Mouse (Mus musculus): ENCODE data around the gene Sh3kbp1. TPM values are rescaled to one million over a fixed set of nuclear protein-coding genes. Genes with fewer than 3 reads are reported as not detected.

Gene Sh3kbp1
- polyA plus RNA-seq, 1 experiment from 2014 or later = 45.7 TPM

DNA sequence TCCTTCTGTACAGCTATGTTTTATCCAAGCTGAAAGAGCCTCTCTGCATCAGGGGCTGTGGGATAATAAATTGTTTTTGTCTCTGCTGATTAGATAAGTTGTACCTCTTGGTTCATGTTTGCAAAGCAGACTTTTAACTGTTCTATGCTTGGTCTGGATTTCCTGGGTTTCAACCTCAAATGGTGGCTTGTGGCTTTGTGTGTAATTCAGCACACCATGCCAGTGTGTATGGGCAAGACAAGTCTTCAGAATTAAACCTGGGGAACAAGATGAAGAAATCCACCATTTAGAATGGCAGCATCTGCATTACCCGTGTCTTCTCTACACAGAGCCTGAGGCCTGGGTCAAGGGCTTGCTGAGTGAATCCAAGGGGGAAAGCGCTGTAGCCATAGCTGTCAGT lies 86.1 kb downstream of the Sh3kbp1 start:
- Histone ChIP-seq H3K36me3 (no peaks in the 10 kb centered on the region), H3K27me3 (peaks cover 24% of the 10 kb centered on the region), H3K9ac (no peak overlapping the region), H3K27ac (no peak overlapping the region), H3K4me1 (0 out of 2 replicates have a peak, but pooled peaks cover 8% of the 10 kb centered on the region), H3K4me3 (no peak overlapping the region), H3K4me2 (replicated peaks) (no peak overlapping the region), H3K9me3 (replicated peaks) (no peaks in the 10 kb centered on the region)
- no peak for ATAC-seq (ENCODE audit: low FRiP score)
- 79% methylated on average over 2 of the region's 2 CpGs for WGBS

DNA sequence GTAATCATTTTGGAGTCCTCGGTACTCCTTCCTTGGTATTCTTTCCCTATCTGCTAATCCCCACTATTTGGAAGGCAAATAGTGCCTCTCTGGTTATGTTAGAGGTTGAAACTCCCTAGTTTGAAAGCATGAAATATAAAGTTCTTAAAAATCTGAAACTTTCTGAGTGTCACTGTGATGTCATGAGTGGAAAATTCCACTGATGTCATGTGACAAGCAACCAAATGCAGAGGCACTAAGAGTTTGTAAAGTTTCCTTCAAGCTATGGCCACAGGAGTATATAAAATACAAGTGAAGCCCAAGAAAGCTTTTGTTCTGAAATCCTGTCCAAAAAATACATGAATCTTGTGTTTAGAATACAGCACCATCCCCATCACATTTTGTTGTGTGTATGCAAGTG lies 94.3 kb downstream of the Sh3kbp1 start:
- ATAC-seq (ENCODE audit: low FRiP score) = no peak
- Histone ChIP-seq H3K27ac (no peak overlapping the region), H3K27me3 (peaks cover 12% of the 10 kb centered on the region), H3K9ac (no peak overlapping the region), H3K4me1 (no peaks in the 10 kb centered on the region), H3K36me3 (no peaks in the 10 kb centered on the region), H3K9me3 (replicated peaks) (no peaks in the 10 kb centered on the region), H3K4me2 (replicated peaks) (no peak overlapping the region), H3K4me3 (no peak overlapping the region)
- 96% methylated on average over 1 of the region's 1 CpGs for WGBS

DNA sequence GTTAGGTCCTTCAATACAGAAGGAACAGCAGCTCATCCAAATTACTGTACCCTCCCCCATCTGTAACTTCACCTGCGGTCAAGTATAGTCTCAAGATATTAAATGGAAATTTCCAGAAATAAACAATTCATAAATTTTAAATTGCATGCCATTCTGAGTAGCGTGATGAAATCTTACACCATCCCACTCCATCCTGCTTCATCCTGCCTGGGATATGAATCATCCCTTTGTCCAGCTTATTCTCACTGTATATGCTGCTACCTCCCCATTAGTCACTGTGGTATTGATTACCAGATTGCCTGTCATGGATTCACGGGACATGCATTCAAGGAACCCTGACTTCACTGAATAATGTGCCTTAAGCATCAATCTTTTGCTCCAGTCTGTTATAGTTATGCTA lies 104.3 kb downstream of the Sh3kbp1 start:
- Histone ChIP-seq H3K4me2 (replicated peaks) (no peak overlapping the region), H3K4me1 (no peaks in the 10 kb centered on the region), H3K27me3 (peaks cover 11% of the 10 kb centered on the region; the same call in 1 of the 2 replicates), H3K27ac (no peak overlapping the region), H3K9ac (no peak overlapping the region), H3K9me3 (replicated peaks) (no peaks in the 10 kb centered on the region), H3K36me3 (no peaks in the 10 kb centered on the region), H3K4me3 (no peak overlapping the region)
- ATAC-seq (ENCODE audit: low FRiP score) = no peak
- WGBS = 86% methylated on average over 3 of the region's 3 CpGs

DNA sequence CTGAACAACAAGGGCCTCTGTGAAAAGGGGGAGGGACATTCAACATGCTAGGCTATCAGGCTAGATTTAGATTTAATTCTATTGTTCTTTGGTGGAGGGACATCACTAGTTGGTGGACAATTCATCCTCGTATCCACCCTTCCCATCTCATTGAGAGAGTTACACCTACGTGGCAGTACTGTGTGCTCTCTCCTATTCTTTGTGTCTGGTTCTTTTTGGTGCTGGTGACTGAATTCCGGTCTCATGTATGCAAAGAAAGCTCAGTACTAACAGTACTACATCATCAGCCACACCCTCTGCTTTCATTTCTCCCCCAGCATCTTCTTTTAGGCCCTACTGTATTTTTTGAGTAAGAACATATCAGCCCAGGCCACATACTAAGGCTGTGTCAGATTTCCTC lies 105.8 kb downstream of the Sh3kbp1 start:
- Histone ChIP-seq H3K36me3 (no peaks in the 10 kb centered on the region), H3K4me3 (no peak overlapping the region), H3K27ac (no peak overlapping the region), H3K4me1 (no peaks in the 10 kb centered on the region), H3K4me2 (replicated peaks) (no peak overlapping the region), H3K27me3 (peaks cover 11% of the 10 kb centered on the region; the same call in 1 of the 2 replicates), H3K9me3 (replicated peaks) (no peaks in the 10 kb centered on the region), H3K9ac (no peak overlapping the region)
- 76% methylated on average over 3 of the region's 3 CpGs for WGBS
- no peak for ATAC-seq (ENCODE audit: low FRiP score)

DNA sequence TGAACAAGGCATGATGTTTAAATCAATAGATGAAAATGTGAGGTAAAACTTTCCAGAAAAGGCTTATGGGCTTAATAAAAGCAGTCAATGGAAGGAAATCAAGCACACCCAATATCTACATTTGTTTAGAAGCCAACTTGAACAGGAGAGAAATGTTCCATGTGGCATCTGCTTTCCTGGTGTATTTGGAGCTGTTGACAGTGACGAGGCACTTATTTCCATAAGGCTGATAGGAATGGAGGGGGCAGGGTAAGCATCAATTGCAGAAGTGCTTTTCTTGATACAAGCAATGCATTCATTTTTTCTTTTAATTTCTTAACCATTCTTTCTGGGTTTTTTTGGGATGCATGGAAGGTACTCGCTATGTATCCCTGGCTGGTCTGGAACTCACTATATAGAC lies 106.9 kb downstream of the Sh3kbp1 start:
- H3K4me1 ChIP-seq = no peaks in the 10 kb centered on the region
- H3K36me3 ChIP-seq = no peaks in the 10 kb centered on the region
- no peak overlapping the region for H3K4me3 ChIP-seq
- H3K27me3 ChIP-seq = peaks cover 11% of the 10 kb centered on the region; the same call in 1 of the 2 replicates
- H3K9ac ChIP-seq = no peak overlapping the region
- no peak overlapping the region for H3K4me2 ChIP-seq (replicated peaks)
- H3K27ac ChIP-seq = no peak overlapping the region
- 65% methylated on average over 2 of the region's 2 CpGs for WGBS
- no peaks in the 10 kb centered on the region for H3K9me3 ChIP-seq (replicated peaks)
- no peak for ATAC-seq (ENCODE audit: low FRiP score)

DNA sequence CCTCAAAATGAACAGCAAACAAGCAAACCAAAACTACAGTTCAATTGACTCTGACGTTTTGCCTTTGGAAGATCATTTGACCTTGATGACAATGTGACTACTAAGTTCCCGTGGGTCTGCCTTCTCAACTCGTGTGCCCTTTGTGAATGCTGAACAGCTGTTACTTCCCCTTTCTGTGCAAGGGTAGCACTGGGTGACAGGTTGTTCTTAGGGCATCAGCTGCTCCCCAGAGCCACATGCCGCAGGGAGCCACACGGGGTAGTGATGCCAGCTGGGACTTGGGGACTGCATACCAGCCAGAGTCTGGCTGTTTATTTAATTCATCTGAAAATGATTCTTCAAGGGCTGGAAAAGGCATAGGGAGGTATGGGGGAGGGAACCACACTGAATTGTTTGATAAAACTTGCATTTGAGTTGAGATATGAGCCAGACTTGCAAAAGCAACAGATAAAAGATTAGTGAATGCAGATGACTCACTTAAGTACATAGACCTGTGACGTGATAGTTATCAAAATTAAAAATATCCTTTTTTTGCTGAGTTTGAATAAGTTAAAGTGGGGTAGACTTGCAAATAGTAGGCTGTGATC lies 108.5 kb downstream of the Sh3kbp1 start:
- H3K4me3 ChIP-seq = no peak overlapping the region
- no peak overlapping the region for H3K27ac ChIP-seq
- peaks cover 16% of the 10 kb centered on the region for H3K27me3 ChIP-seq
- no peaks in the 10 kb centered on the region for H3K36me3 ChIP-seq
- 47% methylated on average over 6 of the region's 6 CpGs for WGBS
- no peaks in the 10 kb centered on the region for H3K4me1 ChIP-seq
- H3K4me2 ChIP-seq (replicated peaks) = no peak overlapping the region
- H3K9ac ChIP-seq = no peak overlapping the region
- ATAC-seq (ENCODE audit: low FRiP score) = no peak
- H3K9me3 ChIP-seq (replicated peaks) = no peaks in the 10 kb centered on the region

DNA sequence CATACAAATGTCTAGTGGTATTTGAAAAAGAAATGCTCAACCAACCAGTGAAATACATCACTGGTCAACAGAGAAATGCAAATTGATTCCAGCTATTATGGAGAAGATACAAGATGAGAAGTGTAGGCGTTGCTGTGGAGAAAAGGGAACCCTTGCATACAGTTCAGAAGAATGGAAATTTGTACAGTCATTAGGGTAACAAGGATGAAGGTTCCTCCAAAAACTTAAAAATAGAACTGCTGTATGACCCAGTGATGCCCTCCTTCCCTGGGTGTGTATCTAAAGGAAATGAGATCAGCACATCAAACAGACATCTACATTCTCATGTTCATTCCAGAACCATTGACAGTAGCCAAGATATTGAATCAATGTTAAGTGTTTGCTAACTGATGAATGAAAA lies 110.3 kb downstream of the Sh3kbp1 start:
- WGBS = 90% methylated on average over 1 of the region's 1 CpGs
- Histone ChIP-seq H3K9me3 (replicated peaks) (no peaks in the 10 kb centered on the region), H3K4me2 (replicated peaks) (no peak overlapping the region), H3K27ac (no peak overlapping the region), H3K9ac (no peak overlapping the region), H3K4me3 (no peak overlapping the region), H3K36me3 (no peaks in the 10 kb centered on the region), H3K4me1 (no peaks in the 10 kb centered on the region), H3K27me3 (peaks cover 14% of the 10 kb centered on the region)
- ATAC-seq (ENCODE audit: low FRiP score) = no peak

DNA sequence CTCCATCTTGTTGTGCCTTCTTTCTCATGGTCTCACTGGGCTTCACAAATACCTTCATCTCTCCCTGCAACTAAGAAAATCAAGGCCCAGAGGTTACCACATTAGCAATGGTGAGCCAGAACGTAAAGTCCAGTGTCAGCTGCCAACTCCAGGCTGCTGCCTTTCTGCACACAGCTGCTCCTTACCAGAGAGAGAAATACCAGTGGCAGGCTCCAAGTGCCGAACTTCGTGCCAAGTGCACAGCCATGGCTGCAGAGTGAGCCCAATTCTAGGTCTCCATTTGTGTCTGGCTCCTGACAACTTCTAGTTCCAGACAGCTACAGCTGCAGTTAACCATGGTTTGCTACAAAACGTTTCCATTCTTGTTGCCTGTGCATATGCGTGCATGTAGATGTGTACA lies 117.0 kb downstream of the Sh3kbp1 start:
- Histone ChIP-seq H3K36me3 (no peaks in the 10 kb centered on the region), H3K4me1 (no peaks in the 10 kb centered on the region), H3K4me3 (no peak overlapping the region), H3K27me3 (peaks cover 14% of the 10 kb centered on the region), H3K27ac (no peak overlapping the region), H3K9ac (no peak overlapping the region), H3K9me3 (replicated peaks) (no peaks in the 10 kb centered on the region), H3K4me2 (replicated peaks) (no peak overlapping the region)
- 63% methylated on average over 5 of the region's 5 CpGs for WGBS
- ATAC-seq (ENCODE audit: low FRiP score) = no peak

DNA sequence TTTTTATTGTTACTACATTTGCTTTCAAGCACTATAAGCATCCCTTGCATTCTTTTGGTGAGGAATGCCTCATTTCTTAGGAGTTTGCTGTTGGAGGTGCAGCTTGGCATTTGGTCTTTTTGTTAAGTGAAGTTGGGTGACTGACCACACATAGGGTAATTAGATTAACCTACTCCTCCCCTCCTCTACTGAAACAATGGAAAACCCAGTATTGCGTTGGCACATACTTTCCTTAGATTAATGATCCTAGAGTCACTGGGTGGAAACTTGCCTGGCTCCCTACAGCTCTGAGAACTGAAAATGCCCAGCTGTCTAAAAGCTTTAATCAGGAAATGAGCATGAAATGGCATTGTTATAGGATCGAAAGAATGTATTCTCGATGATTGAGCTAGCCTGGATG lies 117.5 kb downstream of the Sh3kbp1 start:
- H3K9ac ChIP-seq = no peak overlapping the region
- H3K9me3 ChIP-seq (replicated peaks) = no peaks in the 10 kb centered on the region
- no peak overlapping the region for H3K27ac ChIP-seq
- no peaks in the 10 kb centered on the region for H3K36me3 ChIP-seq
- H3K4me1 ChIP-seq = no peaks in the 10 kb centered on the region
- no peak overlapping the region for H3K4me3 ChIP-seq
- 36% methylated on average over 3 of the region's 3 CpGs for WGBS
- peak; percentile 43; the same call in 1 of the 2 replicates for ATAC-seq (ENCODE audit: low FRiP score)
- H3K27me3 ChIP-seq = peaks cover 14% of the 10 kb centered on the region
- H3K4me2 ChIP-seq (replicated peaks) = no peak overlapping the region

DNA sequence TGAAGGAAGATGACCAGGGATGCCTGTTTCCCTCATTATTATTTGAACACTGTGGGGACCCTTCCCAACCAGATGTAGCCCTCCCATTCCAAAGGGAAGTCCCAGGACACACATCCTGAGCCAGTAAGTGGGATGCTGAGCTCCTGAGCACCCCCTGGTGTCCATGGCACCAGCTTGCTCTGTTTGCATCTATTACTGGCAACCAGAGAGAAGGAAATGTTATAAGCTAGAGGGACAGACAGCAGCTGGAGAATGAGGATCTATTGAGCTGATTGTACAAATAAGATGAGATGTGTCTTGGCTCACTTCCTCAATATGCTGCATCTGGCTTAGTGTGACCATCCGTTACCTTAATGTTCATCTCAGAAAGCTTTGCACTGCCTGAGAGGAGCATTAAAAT lies 124.8 kb downstream of the Sh3kbp1 start:
- Histone ChIP-seq H3K4me2 (replicated peaks) (no peak overlapping the region), H3K9me3 (replicated peaks) (no peaks in the 10 kb centered on the region), H3K9ac (no peak overlapping the region), H3K4me3 (no peak overlapping the region), H3K27me3 (no peaks in the 10 kb centered on the region), H3K36me3 (no peaks in the 10 kb centered on the region), H3K4me1 (no peaks in the 10 kb centered on the region), H3K27ac (no peak overlapping the region)
- 84% methylated on average over 1 of the region's 1 CpGs for WGBS
- no peak for ATAC-seq (ENCODE audit: low FRiP score)

DNA sequence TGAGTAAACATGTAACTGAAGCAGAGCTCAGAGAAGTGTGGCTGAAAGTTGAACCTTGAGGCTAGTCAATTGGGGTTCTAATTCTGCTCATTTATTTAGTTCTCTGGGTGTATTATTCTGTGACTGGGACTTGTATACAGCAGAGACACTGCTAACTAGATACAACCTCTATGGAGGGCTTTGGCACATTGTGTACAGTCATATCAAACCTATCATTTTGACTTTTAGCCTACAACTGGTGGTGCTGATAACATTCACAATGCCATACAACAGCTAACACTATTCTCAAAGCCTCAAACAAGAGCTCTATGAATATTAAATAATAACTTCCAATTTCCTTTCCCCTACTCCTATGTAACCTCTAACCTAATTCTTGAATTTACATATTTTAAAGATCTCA lies 129.2 kb downstream of the Sh3kbp1 start:
- ATAC-seq (ENCODE audit: low FRiP score) = no peak
- Histone ChIP-seq H3K4me2 (replicated peaks) (no peak overlapping the region), H3K9ac (no peak overlapping the region)

DNA sequence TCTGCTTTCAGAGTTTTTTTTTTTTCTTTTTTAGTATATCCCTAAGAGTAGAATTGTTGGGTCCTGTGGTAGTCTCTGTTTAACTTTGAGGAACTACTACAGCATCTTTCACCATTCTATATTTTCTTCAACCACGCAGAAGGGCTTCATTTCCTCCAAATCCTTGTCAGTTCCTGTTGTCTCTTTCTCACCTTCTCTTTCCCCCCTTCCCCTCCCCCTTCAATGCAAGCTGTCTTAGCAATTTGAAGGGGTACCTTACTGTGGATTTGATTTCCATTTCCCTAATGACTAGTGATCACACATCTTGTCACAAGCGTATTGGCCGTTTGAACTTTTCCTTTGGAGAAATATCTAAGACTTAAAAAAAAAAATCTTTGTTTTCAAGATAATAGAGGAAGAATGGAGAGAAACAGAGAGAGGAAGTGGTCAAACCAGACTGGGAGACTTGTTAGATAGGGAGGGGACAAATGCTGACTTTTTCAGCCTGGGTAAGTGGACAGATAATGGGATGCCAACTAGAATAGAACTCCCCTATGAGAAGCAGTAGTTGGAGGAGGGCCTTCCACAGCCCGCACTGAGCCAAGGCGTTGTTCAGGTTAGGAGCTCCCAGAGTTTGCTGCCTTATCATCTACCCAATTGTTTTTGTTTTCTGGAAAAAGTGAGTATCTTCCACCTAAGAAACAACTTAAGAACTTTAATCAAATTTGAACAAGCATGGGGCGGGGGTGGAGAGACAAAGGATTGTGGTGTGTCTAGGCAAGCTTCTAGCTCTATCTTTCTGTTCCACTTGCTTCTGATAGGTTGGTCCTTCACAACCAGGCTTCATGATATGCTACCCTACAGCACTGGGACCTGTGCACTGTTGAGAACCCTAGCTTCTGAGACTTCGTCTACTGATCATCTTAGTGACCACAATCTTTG lies 130.1 kb downstream of the Sh3kbp1 start:
- WGBS = 89% methylated on average over 7 of the region's 7 CpGs
- Histone ChIP-seq H3K36me3 (no peaks in the 10 kb centered on the region), H3K9me3 (replicated peaks) (no peaks in the 10 kb centered on the region), H3K27ac (no peak overlapping the region), H3K4me1 (no peaks in the 10 kb centered on the region), H3K4me3 (no peak overlapping the region), H3K9ac (no peak overlapping the region), H3K4me2 (replicated peaks) (no peak overlapping the region), H3K27me3 (0 out of 2 replicates have a peak, but pooled peaks cover 3% of the 10 kb centered on the region)
- no peak for ATAC-seq (ENCODE audit: low FRiP score)

More for the DNA sequence above, 129.2 kb downstream of the Sh3kbp1 start:
- Histone ChIP-seq H3K4me1 (no peaks in the 10 kb centered on the region), H3K27me3 (0 out of 2 replicates have a peak, but pooled peaks cover 3% of the 10 kb centered on the region), H3K4me3 (no peak overlapping the region), H3K36me3 (no peaks in the 10 kb centered on the region), H3K9me3 (replicated peaks) (no peaks in the 10 kb centered on the region), H3K27ac (no peak overlapping the region)

All from hindbrain, embryonic 12.5 days (tissue).